Mouse (Mus musculus) liver, postnatal 0 days (tissue): ENCODE data around the gene Ifit3b. TPM values are rescaled to one million over a fixed set of nuclear protein-coding genes. Genes with fewer than 3 reads are reported as not detected.
"Not testable (repeated sequence)": the region's sequence is repeated elsewhere in the genome, so short reads cannot be mapped to it uniquely, and the experiment has no call there.

Source experiments
- ATAC-seq: fragments of 200-750 bp; cut with Nextera tagmentation; 2 replicates; pipeline ENCODE4 v1.8.0; 2017; ENCODE audit warnings: mild to moderate bottlenecking, moderate library complexity
- DNase-seq: peaks from one replicate; pipeline ENCODE4 v3.0.0-alpha.2; 2016
- H3K27ac ChIP-seq: fragments of 300-500 bp; sonication (generic); 2 replicates; pipeline ENCODE4 v1.5.1; 2014; ENCODE audit warnings: antibody characterized with exemption, moderate library complexity, mild to moderate bottlenecking, low read depth
- H3K27me3 ChIP-seq: fragments of 300-500 bp; sonication (generic); 2 replicates; pipeline ENCODE4 v1.6.1; 2014; ENCODE audit warnings: low read length, control low read depth, mixed read lengths; ENCODE audit not compliant: insufficient read depth
- H3K36me3 ChIP-seq: fragments of 300-500 bp; sonication (generic); replicated peaks from 2 replicates; pipeline ENCODE4 v1.6.1; 2014; ENCODE audit warnings: mild to moderate bottlenecking, control low read depth, low read length, moderate library complexity, mixed read lengths; ENCODE audit not compliant: insufficient read depth
- H3K4me1 ChIP-seq: fragments of 300-500 bp; sonication (generic); 2 replicates; pipeline ENCODE4 v1.6.1; 2014; ENCODE audit warnings: antibody characterized with exemption, mild to moderate bottlenecking, control low read depth; ENCODE audit not compliant: insufficient read depth
- H3K4me2 ChIP-seq: fragments of 300-500 bp; sonication (generic); 2 replicates; pipeline ENCODE4 v1.6.1; 2014; ENCODE audit warnings: low read depth, mild to moderate bottlenecking, low read length, moderate library complexity, mixed read lengths
- H3K4me3 ChIP-seq: fragments of 300-500 bp; sonication (generic); 2 replicates; pipeline ENCODE4 v1.5.1; 2014; ENCODE audit warnings: low read depth, low read length
- H3K9ac ChIP-seq: fragments of 300-500 bp; sonication (generic); replicated peaks from 2 replicates; pipeline ENCODE4 v1.6.1; 2014; ENCODE audit warnings: mild to moderate bottlenecking, moderate library complexity
- H3K9me3 ChIP-seq: fragments of 300-500 bp; sonication (generic); 2 replicates; pipeline ENCODE4 v1.6.1; 2016; ENCODE audit warnings: mild to moderate bottlenecking, control low read depth, low read length, mixed read lengths
- CTCF ChIP-seq: sonication (generic); IDR thresholded peaks from 2 replicates; pipeline ENCODE4 v1.5.1; 2016; ENCODE audit warnings: antibody characterized with exemption, low read depth
- EP300 ChIP-seq: IDR thresholded peaks from 2 replicates; pipeline ENCODE4 v1.6.1; 2016; ENCODE audit warnings: antibody characterized with exemption, low read depth, mild to moderate bottlenecking
- WGBS: fragments of 180-500 bp; shearing (Covaris S2); extraction: QIAGEN DNeasy Blood & Tissue Kit; methylation state at CpG from one replicate; pipeline ENCODE4 v1.1.7; 2014; ENCODE audit not compliant: insufficient replicate concordance; 5-methylcytosine and 5-hydroxymethylcytosine counted together
- polyA plus RNA-seq: library from polyadenylated mRNA; unstranded; fragments of >200 nt; fragmentation: Nextera tagmentation; extraction: Ambion mirVana; gene quantifications from 2 replicates; pipeline ENCODE4 v1.2.1, GENCODE M21; 2015

The Ifit3b gene
- polyA plus RNA-seq, 1 experiment from 2014 or later = 2.2 TPM

DNA sequence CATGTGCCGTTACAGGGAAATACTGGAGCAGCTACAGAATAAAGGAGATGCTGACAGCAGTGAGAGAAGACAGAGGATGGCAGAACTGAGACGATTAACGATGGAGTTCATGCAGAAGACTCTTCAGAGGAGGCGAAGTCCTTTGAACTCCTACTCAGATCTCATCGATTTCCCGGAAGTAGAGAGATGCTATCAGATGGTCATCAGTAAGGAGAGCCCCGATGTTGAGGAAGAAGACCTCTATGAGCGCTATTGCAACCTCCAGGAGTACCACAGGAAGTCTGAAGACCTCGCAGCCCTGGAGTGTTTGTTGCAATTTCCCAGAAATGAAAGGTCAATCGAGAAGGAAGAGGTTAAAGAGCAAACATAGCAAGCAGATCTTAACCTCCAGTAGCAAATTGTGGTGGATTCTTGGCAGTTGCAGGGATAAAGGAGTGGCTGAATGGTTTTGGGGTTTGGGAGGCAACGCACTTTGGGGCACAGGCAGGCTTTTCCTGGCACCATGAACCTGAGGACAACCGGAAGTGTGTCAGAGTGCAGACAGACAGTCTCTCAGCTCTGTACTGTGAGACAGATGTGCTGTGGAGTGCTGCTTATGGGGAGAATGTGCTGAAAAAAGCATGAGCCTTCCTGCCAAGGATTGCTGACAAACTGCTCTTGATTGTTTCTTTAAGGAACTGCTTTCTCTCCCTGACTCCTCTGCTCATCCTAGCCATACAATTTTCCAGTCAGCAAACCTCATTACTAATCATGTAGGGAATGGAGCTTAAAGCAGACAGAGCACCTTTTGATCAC is 19.7 kb upstream of the Ifit3b start:
- 61% methylated on average over 6 of the region's 12 CpGs for WGBS
- not testable (repeated sequence) for H3K4me3 ChIP-seq, H3K9ac ChIP-seq, H3K27me3 ChIP-seq, H3K27ac ChIP-seq, H3K9me3 ChIP-seq, H3K36me3 ChIP-seq, H3K4me1 ChIP-seq, DNase-seq, H3K4me2 ChIP-seq
- peak; percentile 23; the same call in 1 of the 2 replicates for TF ChIP-seq EP300
- peak; percentile 65 for ATAC-seq

- ATAC-seq = no peak
- H3K4me1 ChIP-seq = no peaks in the 10 kb centered on the region
- H3K36me3 ChIP-seq = no peaks in the 10 kb centered on the region
- H3K9me3 ChIP-seq = no peaks in the 10 kb centered on the region
- H3K27ac ChIP-seq = no peak overlapping the region
- no peaks in the 10 kb centered on the region for H3K27me3 ChIP-seq
- TF ChIP-seq CTCF = peak; percentile 31
- TF ChIP-seq EP300 = no peak
- no peak overlapping the region for H3K4me3 ChIP-seq
- no peak overlapping the region for H3K9ac ChIP-seq
- DNase-seq = no peak
- no peak overlapping the region for H3K4me2 ChIP-seq
Observed at GRCm38 (mm10) chr19:34588959-34589358, 18.8 kb upstream of the Ifit3b start.

GRCm38 (mm10) chr19:34593456-34593855 is 14.3 kb upstream of the Ifit3b start:
- ATAC-seq (no peak), DNase-seq (no peak)
- WGBS = 79% methylated on average over 2 of the region's 2 CpGs
- no peak overlapping the region for H3K4me2 ChIP-seq
- H3K9me3 ChIP-seq = no peaks in the 10 kb centered on the region
- no peaks in the 10 kb centered on the region for H3K4me1 ChIP-seq
- no peaks in the 10 kb centered on the region for H3K36me3 ChIP-seq
- no peaks in the 10 kb centered on the region for H3K27me3 ChIP-seq
- H3K9ac ChIP-seq = no peak overlapping the region
- H3K27ac ChIP-seq = no peak overlapping the region
- H3K4me3 ChIP-seq = no peak overlapping the region
- no peak for TF ChIP-seq EP300
- TF ChIP-seq CTCF = no peak

DNA sequence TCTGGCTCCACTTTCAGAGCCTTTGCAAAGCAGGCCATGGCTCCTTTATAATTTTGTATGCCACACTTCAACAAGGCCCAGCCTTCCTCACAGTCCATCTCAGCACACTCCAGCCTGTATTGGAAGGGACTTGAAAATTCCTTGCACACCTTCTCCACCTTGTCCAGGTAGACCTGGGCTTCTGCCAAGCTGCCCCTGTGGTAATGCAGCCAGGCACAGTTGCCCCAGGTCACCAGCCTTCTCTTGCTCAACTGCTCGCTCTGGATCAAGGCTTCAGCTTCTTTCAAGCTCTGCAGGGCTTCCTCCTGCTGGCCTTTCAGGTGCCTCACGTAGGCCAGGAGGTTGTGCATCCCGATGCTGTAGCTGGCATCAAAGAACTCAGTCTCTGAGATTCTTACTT is 13.2 kb upstream of the Ifit3b start:
- ATAC-seq, H3K27ac ChIP-seq, H3K4me2 ChIP-seq, H3K4me1 ChIP-seq, H3K27me3 ChIP-seq, H3K36me3 ChIP-seq, H3K9ac ChIP-seq, DNase-seq, H3K9me3 ChIP-seq, H3K4me3 ChIP-seq: not testable (repeated sequence)
- WGBS = 69% methylated on average over 3 of the region's 3 CpGs

DNA sequence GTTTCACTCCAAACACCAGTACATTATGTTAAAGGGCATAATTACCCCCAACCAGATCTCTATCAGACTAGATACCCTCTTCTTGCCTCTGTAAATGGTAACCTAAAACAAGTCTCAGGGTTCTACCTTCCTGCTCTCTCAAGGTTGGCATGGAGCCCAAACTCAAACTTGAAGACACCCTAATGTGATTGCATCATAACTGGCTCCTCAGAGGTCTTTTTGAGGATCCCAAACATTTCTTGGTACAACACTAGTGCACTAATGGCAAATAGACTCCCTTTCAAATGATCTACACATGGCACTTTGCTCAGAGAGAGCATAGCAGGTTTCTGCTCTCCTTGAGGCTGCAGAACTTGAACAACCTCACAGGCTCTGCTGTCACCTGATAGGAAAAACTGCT is 11.0 kb upstream of the Ifit3b start:
- DNase-seq (no peak), ATAC-seq (no peak)
- Histone ChIP-seq H3K9me3 (no peaks in the 10 kb centered on the region), H3K27ac (no peak overlapping the region), H3K4me3 (no peak overlapping the region), H3K36me3 (no peaks in the 10 kb centered on the region), H3K27me3 (no peaks in the 10 kb centered on the region), H3K4me1 (no peaks in the 10 kb centered on the region), H3K9ac (no peak overlapping the region), H3K4me2 (no peak overlapping the region)
- no peak for TF ChIP-seq CTCF
- TF ChIP-seq EP300 = no peak

DNA sequence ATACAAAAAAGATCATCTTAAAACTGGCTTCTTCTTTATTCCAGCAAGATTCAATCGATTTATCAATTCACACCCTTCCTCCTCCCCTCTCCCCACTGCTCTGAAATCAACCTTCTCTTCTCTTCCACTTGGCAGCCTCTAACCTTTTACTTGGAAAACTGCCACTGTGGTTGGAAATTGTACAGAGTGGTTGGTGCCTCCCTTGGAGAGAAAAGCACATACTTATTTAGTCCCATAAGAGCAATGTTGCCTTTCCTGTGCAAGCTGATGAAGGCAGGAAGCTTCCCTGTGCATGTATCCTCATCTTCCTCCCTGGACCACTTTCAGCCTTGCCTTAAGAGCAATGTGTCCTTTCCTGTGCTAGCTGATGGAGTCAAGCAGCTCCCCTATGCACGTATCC is 9.4 kb upstream of the Ifit3b start:
- DNase-seq (no peak), ATAC-seq (no peak)
- Histone ChIP-seq H3K27me3 (no peaks in the 10 kb centered on the region), H3K27ac (no peak overlapping the region), H3K4me1 (no peaks in the 10 kb centered on the region), H3K9ac (no peak overlapping the region), H3K4me2 (no peak overlapping the region), H3K9me3 (no peaks in the 10 kb centered on the region), H3K4me3 (no peak overlapping the region), H3K36me3 (no peaks in the 10 kb centered on the region)
- no peak for TF ChIP-seq CTCF
- TF ChIP-seq EP300 = no peak
- WGBS = 74% methylated on average over 2 of the region's 2 CpGs

- not testable (repeated sequence) for H3K4me1 ChIP-seq, H3K4me3 ChIP-seq, H3K9me3 ChIP-seq, H3K36me3 ChIP-seq, H3K27ac ChIP-seq, DNase-seq, ATAC-seq, H3K9ac ChIP-seq, H3K27me3 ChIP-seq, H3K4me2 ChIP-seq
Observed at GRCm38 (mm10) chr19:34599250-34599649, 8.5 kb upstream of the Ifit3b start.

DNA sequence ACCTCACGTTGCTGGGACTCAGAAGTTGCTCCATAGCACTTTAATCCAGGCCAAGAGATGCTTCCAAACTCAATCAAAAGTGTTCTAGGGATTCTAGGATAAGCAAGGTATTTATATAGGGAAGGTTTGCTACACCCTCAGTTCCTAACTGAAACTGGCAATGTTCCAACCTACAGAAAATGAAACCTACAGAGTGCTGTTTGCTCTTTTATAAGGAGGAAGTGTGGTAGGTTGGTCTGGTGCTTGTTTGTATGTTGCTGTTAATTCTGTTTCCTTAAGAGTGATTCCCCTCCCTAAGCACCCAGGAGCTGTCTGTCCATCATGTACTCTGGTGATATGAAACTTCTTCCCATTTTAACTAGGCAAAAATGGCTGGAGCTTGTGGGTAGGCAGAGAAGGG is 5.9 kb upstream of the Ifit3b start, which contains the start of gene Ifit1bl1:
Ifit1bl1 (minus strand) TSS at position 69 of the 400 bp plus-strand sequence.
- not testable (repeated sequence) for H3K36me3 ChIP-seq

More for the DNA sequence above, 5.9 kb upstream of the Ifit3b start, which contains the start of gene Ifit1bl1:
- H3K27ac ChIP-seq, H3K4me2 ChIP-seq, H3K9me3 ChIP-seq, H3K4me1 ChIP-seq, H3K4me3 ChIP-seq, H3K9ac ChIP-seq, DNase-seq, H3K27me3 ChIP-seq: not testable (repeated sequence)
- peak; percentile 40; the same call in 1 of the 2 replicates for ATAC-seq
- WGBS = 45% methylated on average over 1 of the region's 1 CpGs
